Mouse (Mus musculus) intestine, postnatal 0 days (tissue): ENCODE measurements around the gene Bglap2. TPM values are rescaled to one million over a fixed set of nuclear protein-coding genes. Genes with fewer than 3 reads are reported as not detected.

Experiments
- ATAC-seq: fragments of 200-750 bp; cut with Nextera tagmentation; 2 replicates; pipeline ENCODE4 v1.8.0; 2017; ENCODE audit warnings: mild to moderate bottlenecking, moderate TSS enrichment, moderate library complexity
- H3K27ac ChIP-seq: fragments of 300-500 bp; sonication (generic); 2 replicates; pipeline ENCODE4 v1.5.1; 2014; ENCODE audit warnings: mild to moderate bottlenecking, low read depth, low read length, moderate library complexity
- H3K27me3 ChIP-seq: fragments of 300-500 bp; sonication (generic); replicated peaks from 2 replicates; pipeline ENCODE4 v1.6.1; 2014; ENCODE audit warnings: low read length, mixed read lengths; ENCODE audit not compliant: control insufficient read depth, insufficient read depth
- H3K36me3 ChIP-seq: fragments of 300-500 bp; sonication (generic); 2 replicates; pipeline ENCODE4 v1.6.1; 2014; ENCODE audit warnings: mild to moderate bottlenecking, moderate library complexity; ENCODE audit not compliant: control insufficient read depth, insufficient read depth
- H3K4me1 ChIP-seq: fragments of 300-500 bp; sonication (generic); replicated peaks from 2 replicates; pipeline ENCODE4 v1.6.1; 2014; ENCODE audit warnings: antibody characterized with exemption, low read length, mixed read lengths; ENCODE audit not compliant: control insufficient read depth, insufficient read depth
- H3K4me2 ChIP-seq: fragments of 300-500 bp; sonication (generic); replicated peaks from 2 replicates; pipeline ENCODE4 v1.6.1; 2014; ENCODE audit warnings: low read depth, mild to moderate bottlenecking, moderate library complexity
- H3K4me3 ChIP-seq: fragments of 300-500 bp; sonication (generic); 2 replicates; pipeline ENCODE4 v1.5.1; 2014; ENCODE audit warnings: low read depth, low read length
- H3K9ac ChIP-seq: fragments of 300-500 bp; sonication (generic); 2 replicates; pipeline ENCODE4 v1.6.1; 2014; ENCODE audit warnings: mild to moderate bottlenecking, low read depth, low read length
- H3K9me3 ChIP-seq: fragments of 300-500 bp; sonication (generic); 2 replicates; pipeline ENCODE4 v1.6.1; 2016; ENCODE audit warnings: mixed run types; ENCODE audit not compliant: control insufficient read depth
- CTCF ChIP-seq: sonication (generic); IDR thresholded peaks from 2 replicates; pipeline ENCODE4 v1.5.1; 2016; ENCODE audit warnings: low read depth, mild to moderate bottlenecking, control low read depth, antibody characterized with exemption, moderate library complexity
- WGBS: fragments of 180-500 bp; shearing (Covaris S2); extraction: QIAGEN DNeasy Blood & Tissue Kit; methylation state at CpG from one replicate; pipeline ENCODE4 v1.1.7; 2014; 5-methylcytosine and 5-hydroxymethylcytosine counted together
- polyA plus RNA-seq: library from polyadenylated mRNA; unstranded; fragments of >200 nt; fragmentation: Nextera tagmentation; extraction: Ambion mirVana; gene quantifications from 2 replicates; pipeline ENCODE4 v1.2.1, GENCODE M21; 2015

Gene Bglap2
- polyA plus RNA-seq, 1 experiment from 2014 or later: not detected

DNA sequence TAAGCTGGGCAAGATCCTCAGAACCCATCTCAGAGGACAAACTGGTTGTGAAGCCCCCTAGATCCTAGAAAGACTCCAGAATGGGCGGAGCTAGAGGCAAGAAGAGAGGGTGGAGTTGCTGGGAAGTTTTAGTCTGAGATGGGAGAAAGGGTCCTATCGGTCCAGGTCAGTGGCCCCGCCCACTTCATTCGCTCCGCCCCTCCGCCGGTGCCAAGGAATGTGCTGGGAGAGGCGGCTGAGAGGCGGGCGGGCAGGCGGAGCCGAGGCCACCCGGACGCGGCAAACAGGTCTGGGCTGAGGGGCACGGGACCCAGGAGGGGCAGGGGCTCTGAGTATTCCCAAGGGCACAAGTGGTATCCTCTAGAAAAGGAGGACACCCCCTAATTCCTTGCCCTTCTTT, 14.2 kb downstream of the Bglap2 start, which contains the start of gene Paqr6:
TSS of gene Paqr6 (plus strand) at position 248 of the 400 bp plus-strand sequence.
- no peak for ATAC-seq
- Histone ChIP-seq H3K4me1 (no peaks in the 10 kb centered on the region), H3K9me3 (no peaks in the 10 kb centered on the region), H3K9ac (no peak within 1 kb of the TSS), H3K4me3 (0 out of 2 replicates have a peak within 1 kb of the TSS, but pooled peaks have one; percentile 13), H3K36me3 (peaks cover 33% of the 10 kb centered on the region), H3K4me2 (peak within 1 kb of the TSS; percentile 45), H3K27me3 (peaks cover 21% of the 10 kb centered on the region), H3K27ac (no peak within 1 kb of the TSS)
- no peak for TF ChIP-seq CTCF
- WGBS: 6% methylated on average over 16 of the region's 16 CpGs

DNA sequence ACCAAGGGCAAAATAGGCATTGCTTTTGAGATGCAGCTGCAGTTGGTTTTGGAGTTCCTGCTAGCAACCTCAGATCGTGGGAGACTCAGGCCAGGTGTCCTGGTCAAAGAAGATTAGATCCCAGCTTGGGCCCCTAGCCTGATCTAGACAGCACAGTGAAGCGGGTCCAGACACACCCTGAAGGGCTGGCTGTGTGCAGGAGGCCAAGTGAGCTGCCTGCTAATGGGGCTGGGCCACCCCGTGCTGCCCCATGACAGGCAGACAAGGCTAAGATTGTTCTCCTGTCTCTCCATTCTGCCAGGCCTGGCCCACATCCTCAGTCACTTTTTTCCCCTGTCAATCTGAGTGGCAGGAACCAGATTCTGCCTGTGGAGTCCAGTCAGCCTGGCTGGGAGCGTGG, 14.8 kb downstream of the Bglap2 start:
- Histone ChIP-seq H3K36me3 (peaks cover 40% of the 10 kb centered on the region), H3K4me2 (no peak overlapping the region), H3K4me1 (no peaks in the 10 kb centered on the region), H3K9me3 (no peaks in the 10 kb centered on the region), H3K27ac (no peak overlapping the region), H3K9ac (no peak overlapping the region), H3K27me3 (peaks cover 21% of the 10 kb centered on the region), H3K4me3 (no peak overlapping the region)
- 30% methylated on average over 4 of the region's 4 CpGs for WGBS
- ATAC-seq: 0 out of 2 replicates have a peak, but pooled peaks have one; percentile 31
- TF ChIP-seq CTCF: no peak

- no peak overlapping the region for H3K9ac ChIP-seq
- no peak for TF ChIP-seq CTCF
- peaks cover 21% of the 10 kb centered on the region for H3K27me3 ChIP-seq
- H3K27ac ChIP-seq: no peak overlapping the region
- no peak for ATAC-seq
- peaks cover 59% of the 10 kb centered on the region for H3K36me3 ChIP-seq
- no peaks in the 10 kb centered on the region for H3K9me3 ChIP-seq
- H3K4me3 ChIP-seq: no peak overlapping the region
- WGBS: 90% methylated on average over 2 of the region's 2 CpGs
- H3K4me2 ChIP-seq: no peak overlapping the region
- no peaks in the 10 kb centered on the region for H3K4me1 ChIP-seq
Measured at GRCm38 (mm10) chr3:88361612-88362313, 16.7 kb downstream of the Bglap2 start.

DNA sequence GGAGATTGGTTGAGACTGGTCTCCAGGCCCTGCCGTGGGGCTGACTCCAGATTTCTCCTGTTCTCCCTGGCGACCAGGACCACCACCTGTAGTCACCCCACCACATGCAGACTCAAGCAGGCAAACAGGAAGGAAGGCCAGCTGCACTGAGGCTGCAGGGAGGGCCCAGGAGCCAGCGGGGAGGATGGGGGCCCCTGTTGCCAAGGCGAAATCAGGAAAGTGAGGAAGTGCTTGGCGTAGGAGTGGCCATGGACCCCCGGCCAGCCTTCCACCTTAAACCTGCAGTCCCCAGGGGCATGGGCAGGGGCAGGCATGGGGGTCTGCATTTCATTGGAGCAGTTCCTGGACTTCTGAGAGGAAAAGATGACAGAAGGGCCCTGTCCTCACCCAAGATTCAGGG, 17.4 kb downstream of the Bglap2 start:
- no peak for TF ChIP-seq CTCF
- Histone ChIP-seq H3K36me3 (peaks cover 66% of the 10 kb centered on the region), H3K4me3 (no peak overlapping the region), H3K4me1 (no peaks in the 10 kb centered on the region), H3K4me2 (no peak overlapping the region), H3K27me3 (peaks cover 19% of the 10 kb centered on the region), H3K9me3 (no peaks in the 10 kb centered on the region), H3K9ac (no peak overlapping the region), H3K27ac (no peak overlapping the region)
- ATAC-seq: no peak
- WGBS: 68% methylated on average over 6 of the region's 6 CpGs

DNA sequence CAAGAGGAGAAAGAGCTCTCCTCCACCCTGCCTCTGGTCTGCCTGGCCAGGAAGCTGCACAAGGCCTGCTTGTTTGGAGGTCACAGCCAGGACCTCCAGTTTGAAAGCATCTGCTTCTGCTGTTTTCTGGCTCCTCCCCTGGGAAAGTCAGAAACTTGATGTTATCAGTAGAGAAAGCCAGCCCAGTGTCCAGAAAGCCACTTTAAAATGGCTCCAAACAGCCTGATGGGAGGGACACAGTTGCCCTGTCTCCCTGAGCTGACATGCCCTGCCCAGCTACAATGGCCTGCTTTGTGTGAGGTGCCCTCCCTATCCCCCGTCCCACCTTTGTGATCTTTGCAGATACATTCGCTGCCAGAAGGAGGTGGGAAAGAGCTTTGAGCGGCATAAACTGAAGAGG, 18.5 kb downstream of the Bglap2 start:
- 72% methylated on average over 3 of the region's 3 CpGs for WGBS
- H3K4me2 ChIP-seq: no peak overlapping the region
- no peaks in the 10 kb centered on the region for H3K4me1 ChIP-seq
- ATAC-seq: no peak
- H3K27me3 ChIP-seq: peaks cover 11% of the 10 kb centered on the region; the same call in 1 of the 2 replicates
- H3K36me3 ChIP-seq: peaks cover 77% of the 10 kb centered on the region
- TF ChIP-seq CTCF: no peak
- H3K4me3 ChIP-seq: no peak overlapping the region
- no peaks in the 10 kb centered on the region for H3K9me3 ChIP-seq
- H3K27ac ChIP-seq: no peak overlapping the region
- H3K9ac ChIP-seq: no peak overlapping the region

GRCm38 (mm10) chr3:88359584-88359983, 18.9 kb downstream of the Bglap2 start:
- no peak for ATAC-seq
- no peak for TF ChIP-seq CTCF
- Histone ChIP-seq H3K4me1 (no peaks in the 10 kb centered on the region), H3K27ac (no peak overlapping the region), H3K9ac (no peak overlapping the region), H3K4me2 (no peak overlapping the region), H3K36me3 (peaks cover 81% of the 10 kb centered on the region), H3K4me3 (no peak overlapping the region), H3K9me3 (no peaks in the 10 kb centered on the region), H3K27me3 (peaks cover 7% of the 10 kb centered on the region; the same call in 1 of the 2 replicates)
- WGBS: 79% methylated on average over 5 of the region's 5 CpGs
